ENCODE assay signal across 21 mouse cellular contexts in genomic region chr4:54526003-54526586, GRCm38 (mm10).
DNase-seq lines count a peak whose midpoint lies in the region; ATAC-seq and TF ChIP-seq lines count a peak whose summit lies in the region.
"Had no signal": no experiment of that assay in that cellular context is flagged by ENCODE, and none has a peak within 500 bp of the region (broad histone marks: within the 10 kb centered on the region; RNA-seq: fewer than 3 reads in every experiment).

No protein-coding gene starts in this region.

- no peaks in the 10 kb centered on the region for H3K36me3 ChIP-seq in lung, embryonic 14.5 days (ENCODE audit: insufficient read depth)
- H3K36me3 ChIP-seq in embryonic facial prominence, embryonic 14.5 days (ENCODE audit: control insufficient read depth, insufficient read depth, low read length) = no peaks in the 10 kb centered on the region
- no peaks in the 10 kb centered on the region for H3K36me3 ChIP-seq in limb, embryonic 15.5 days
- H3K36me3 ChIP-seq: G1E; lung, embryonic 15.5 days; midbrain, embryonic 12.5 days had no signal

- H3K4me2 ChIP-seq in lung, embryonic 14.5 days = no peak overlapping the region
- H3K4me2 ChIP-seq in embryonic facial prominence, embryonic 14.5 days (ENCODE audit: low read depth, low read length) = no peak overlapping the region
- H3K4me2 ChIP-seq in limb, embryonic 15.5 days = no peak overlapping the region
- H3K4me2 ChIP-seq: liver, embryonic 11.5 days; lung, embryonic 15.5 days; midbrain, embryonic 12.5 days had no signal

- no peaks in the 10 kb centered on the region for H3K27me3 ChIP-seq in lung, embryonic 14.5 days (ENCODE audit: insufficient read depth, low read length)
- H3K27me3 ChIP-seq in embryonic facial prominence, embryonic 14.5 days (replicated peaks; ENCODE audit: control insufficient read depth, insufficient read depth, low read length) = no peaks in the 10 kb centered on the region
- no peaks in the 10 kb centered on the region for H3K27me3 ChIP-seq in limb, embryonic 15.5 days
- H3K27me3 ChIP-seq: lung, embryonic 15.5 days; midbrain, embryonic 12.5 days had no signal

- no peak overlapping the region for H3K4me3 ChIP-seq in lung, embryonic 14.5 days (ENCODE audit: low read depth, low read length)
- no peak overlapping the region for H3K4me3 ChIP-seq in embryonic facial prominence, embryonic 14.5 days (ENCODE audit: low read depth, low read length)
- no peak overlapping the region for H3K4me3 ChIP-seq in limb, embryonic 15.5 days
- H3K4me3 ChIP-seq: heart, adult 2 months; layer of hippocampus, adult 2 months; lung, embryonic 15.5 days; midbrain, embryonic 12.5 days had no signal

- H3K9ac ChIP-seq in lung, embryonic 14.5 days = no peak overlapping the region
- H3K9ac ChIP-seq in embryonic facial prominence, embryonic 14.5 days (ENCODE audit: low read depth, low read length) = no peak overlapping the region
- no peak overlapping the region for H3K9ac ChIP-seq in limb, embryonic 15.5 days
- H3K9ac ChIP-seq: lung, embryonic 15.5 days; midbrain, embryonic 12.5 days had no signal

- no peak overlapping the region for H3K27ac ChIP-seq in lung, embryonic 14.5 days (ENCODE audit: low read depth)
- H3K27ac ChIP-seq in embryonic facial prominence, embryonic 14.5 days (replicated peaks; ENCODE audit: low read depth, low read length) = peak overlapping the region; percentile 29
- H3K27ac ChIP-seq in limb, embryonic 15.5 days = peak overlapping the region; percentile 61
- H3K27ac ChIP-seq: heart, adult 2 months; layer of hippocampus, adult 2 months; lung, embryonic 15.5 days; midbrain, embryonic 12.5 days had no signal

- no peak for ATAC-seq in lung, embryonic 14.5 days (ENCODE audit: insufficient read depth)
- ATAC-seq in embryonic facial prominence, embryonic 14.5 days (ENCODE audit: low read depth) = peak; percentile 86
- ATAC-seq in limb, embryonic 15.5 days (ENCODE audit: insufficient number of reproducible peaks, low FRiP score, low TSS enrichment, low read depth) = peak; percentile 65; the same call in 1 of the 2 replicates
- ATAC-seq: forebrain, embryonic 14.5 days; hindbrain, embryonic 16.5 days had no signal

- H3K9me3 ChIP-seq in lung, embryonic 14.5 days (ENCODE audit: low read depth, low read length) = no peaks in the 10 kb centered on the region
- H3K9me3 ChIP-seq in embryonic facial prominence, embryonic 14.5 days (ENCODE audit: control insufficient read depth, low read length) = no peaks in the 10 kb centered on the region
- no peaks in the 10 kb centered on the region for H3K9me3 ChIP-seq in limb, embryonic 15.5 days
- H3K9me3 ChIP-seq: lung, embryonic 15.5 days; midbrain, embryonic 12.5 days had no signal

- H3K4me1 ChIP-seq in lung, embryonic 14.5 days (ENCODE audit: insufficient read depth) = peaks cover 2% of the 10 kb centered on the region; the same call in 1 of the 2 replicates
- peaks cover 23% of the 10 kb centered on the region for H3K4me1 ChIP-seq in embryonic facial prominence, embryonic 14.5 days (ENCODE audit: control insufficient read depth, insufficient read depth, low read length)
- peaks cover 28% of the 10 kb centered on the region for H3K4me1 ChIP-seq in limb, embryonic 15.5 days
- H3K4me1 ChIP-seq: midbrain, embryonic 12.5 days had no signal

- WGBS in lung, embryonic 14.5 days = 34% methylated on average over 5 of the region's 5 CpGs
- WGBS in embryonic facial prominence, embryonic 14.5 days = 9% methylated on average over 5 of the region's 5 CpGs
- 6% methylated on average over 5 of the region's 5 CpGs for WGBS in limb, embryonic 15.5 days

- TF ChIP-seq CTCF in lung, embryonic 14.5 days (IDR thresholded peaks at IDR 0.05; ENCODE audit: low read depth) = no peak

- DNase-seq in lung, embryonic 14.5 days = peak; percentile 9
- no peak for DNase-seq in lung, postnatal 14 days
- peak; percentile 75 for DNase-seq in embryo, embryonic 10.5 days (ENCODE audit: low spot score)
- DNase-seq in embryonic facial prominence, embryonic 14.5 days (ENCODE audit: low spot score) = peak; percentile 86
- DNase-seq in spleen, adult 18-20 months = no peak
- DNase-seq in right cerebral cortex, postnatal 10 days (ENCODE audit: low spot score in 2 of 2) = no peak
- DNase-seq in thymus, postnatal 4 days = no peak
- DNase-seq: adrenal gland, postnatal 14 days; cerebellum, adult 9-11 months; heart, adult 2 months; kidney, adult 8-10 months; right cerebral cortex, postnatal 4 days; thymus, adult 18-20 months had no signal

Comparison
In these comparisons a context has a peak if more than half of its experiments do, and no peak if none do; other contexts are left out.
1. DNase-seq: peak in lung, embryonic 14.5 days (single experiment), embryo, embryonic 10.5 days (single experiment) and embryonic facial prominence, embryonic 14.5 days (single experiment); none in lung, postnatal 14 days (single experiment), spleen, adult 18-20 months (0 of 2), right cerebral cortex, postnatal 10 days (0 of 2) and thymus, postnatal 4 days (single experiment).